Mouse (Mus musculus) liver, embryonic 11.5 days (tissue): ENCODE results near the gene Agbl4. TPM values are rescaled to one million over a fixed set of nuclear protein-coding genes. Genes with fewer than 3 reads are reported as not detected.

ENCODE experiments used
- ATAC-seq: fragments of 200-750 bp; cut with Nextera tagmentation; replicated peaks from 2 replicates; pipeline ENCODE4 v1.8.0; 2017; ENCODE audit warnings: moderate number of reproducible peaks, mild to moderate bottlenecking, moderate TSS enrichment, moderate library complexity; ENCODE audit not compliant: low FRiP score
- DNase-seq: peaks from one replicate; pipeline ENCODE4 v3.0.0-alpha.2; 2017; ENCODE audit warnings: low spot score
- H3K27ac ChIP-seq: fragments of 300-500 bp; sonication (generic); 2 replicates; pipeline ENCODE4 v1.5.1; 2014; ENCODE audit warnings: mild to moderate bottlenecking, low read depth, low read length, control low read depth
- H3K27me3 ChIP-seq: fragments of 300-500 bp; sonication (generic); replicated peaks from 2 replicates; pipeline ENCODE4 v1.6.1; 2014; ENCODE audit warnings: low read length, mixed read lengths; ENCODE audit not compliant: control insufficient read depth, insufficient read depth
- H3K36me3 ChIP-seq: fragments of 300-500 bp; sonication (generic); 2 replicates; pipeline ENCODE4 v1.6.1; 2014; ENCODE audit warnings: mild to moderate bottlenecking, low read length, moderate library complexity, mixed read lengths; ENCODE audit not compliant: control insufficient read depth, insufficient read depth
- H3K4me1 ChIP-seq: fragments of 300-500 bp; sonication (generic); replicated peaks from 2 replicates; pipeline ENCODE4 v1.6.1; 2014; ENCODE audit warnings: low read length, mixed read lengths; ENCODE audit not compliant: control insufficient read depth, insufficient read depth
- H3K4me2 ChIP-seq: fragments of 300-500 bp; sonication (generic); 2 replicates; pipeline ENCODE4 v1.6.1; 2014; ENCODE audit warnings: mild to moderate bottlenecking, control low read depth, moderate library complexity
- H3K4me3 ChIP-seq: fragments of 300-500 bp; sonication (generic); 2 replicates; pipeline ENCODE4 v1.5.1; 2014; ENCODE audit warnings: low read depth, low read length, control low read depth
- H3K9ac ChIP-seq: fragments of 300-500 bp; sonication (generic); 2 replicates; pipeline ENCODE4 v1.6.1; 2014; ENCODE audit warnings: low read depth, low read length, control low read depth
- H3K9me3 ChIP-seq: fragments of 300-500 bp; sonication (generic); 2 replicates; pipeline ENCODE4 v1.6.1; 2016; ENCODE audit warnings: low read length, inconsistent platforms, mixed read lengths; ENCODE audit not compliant: control insufficient read depth
- WGBS: fragments of 180-500 bp; shearing (Covaris S2); extraction: QIAGEN DNeasy Blood & Tissue Kit; methylation state at CpG from one replicate; pipeline ENCODE4 v1.1.7; 2014; 5-methylcytosine and 5-hydroxymethylcytosine counted together
- polyA plus RNA-seq: library from polyadenylated mRNA; unstranded; fragments of >200 nt; fragmentation: Nextera tagmentation; extraction: Ambion mirVana; gene quantifications from 2 replicates; pipeline ENCODE4 v1.2.1, GENCODE M21; 2014

The Agbl4 gene
- polyA plus RNA-seq, 1 experiment from 2014 or later, result not detected

DNA sequence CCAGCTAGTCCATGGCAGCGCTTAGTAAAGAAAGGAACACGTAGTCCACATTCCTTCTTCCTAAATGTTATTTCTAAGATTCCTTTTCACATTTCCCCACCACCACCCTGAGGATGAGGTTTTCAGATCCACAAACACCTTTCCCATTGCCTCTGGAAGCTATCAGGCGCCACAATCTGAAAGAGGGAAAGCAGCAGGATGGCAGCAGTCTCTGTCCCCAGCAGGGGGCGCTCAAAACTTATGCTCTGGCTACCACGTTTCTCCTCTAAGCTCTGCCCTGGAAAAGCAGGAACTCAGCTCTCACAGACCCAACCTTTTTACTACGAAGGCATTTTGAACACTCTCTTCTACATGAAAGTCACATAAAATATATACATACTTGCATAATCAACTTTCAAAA is 1290.2 kb downstream of the Agbl4 start:
- no peak overlapping the region for H3K27ac ChIP-seq
- ATAC-seq (peak; percentile 74), DNase-seq (peak; percentile 72)
- H3K27me3 ChIP-seq, result no peaks in the 10 kb centered on the region
- no peaks in the 10 kb centered on the region for H3K4me1 ChIP-seq
- peak overlapping the region; percentile 57 for H3K4me2 ChIP-seq
- 14% methylated on average over 6 of the region's 6 CpGs for WGBS
- H3K4me3 ChIP-seq, result 0 out of 2 replicates have a peak overlapping the region, but pooled peaks have one; percentile 14
- H3K9me3 ChIP-seq, result no peaks in the 10 kb centered on the region
- no peak overlapping the region for H3K9ac ChIP-seq
- H3K36me3 ChIP-seq, result no peaks in the 10 kb centered on the region

GRCm38 (mm10) chr4:111691057-111691543 is 1293.6 kb downstream of the Agbl4 start:
- H3K4me2 ChIP-seq, result no peak overlapping the region
- no peaks in the 10 kb centered on the region for H3K27me3 ChIP-seq
- 75% methylated on average over 5 of the region's 5 CpGs for WGBS
- DNase-seq (no peak), ATAC-seq (no peak)
- H3K4me1 ChIP-seq, result no peaks in the 10 kb centered on the region
- H3K9ac ChIP-seq, result no peak overlapping the region
- no peak overlapping the region for H3K4me3 ChIP-seq
- no peak overlapping the region for H3K27ac ChIP-seq
- H3K9me3 ChIP-seq, result no peaks in the 10 kb centered on the region
- no peaks in the 10 kb centered on the region for H3K36me3 ChIP-seq

- no peaks in the 10 kb centered on the region for H3K4me1 ChIP-seq
- DNase-seq (no peak), ATAC-seq (no peak)
- no peak overlapping the region for H3K27ac ChIP-seq
- no peaks in the 10 kb centered on the region for H3K27me3 ChIP-seq
- no peaks in the 10 kb centered on the region for H3K36me3 ChIP-seq
- 51% methylated on average over 1 of the region's 1 CpGs for WGBS
- H3K9me3 ChIP-seq, result no peaks in the 10 kb centered on the region
- H3K4me3 ChIP-seq, result no peak overlapping the region
- no peak overlapping the region for H3K9ac ChIP-seq
- no peak overlapping the region for H3K4me2 ChIP-seq
Observed at GRCm38 (mm10) chr4:111701381-111701780, 1303.9 kb downstream of the Agbl4 start.

- H3K9ac ChIP-seq, result no peak overlapping the region
- no peak overlapping the region for H3K27ac ChIP-seq
- H3K4me2 ChIP-seq, result no peak overlapping the region
- no peaks in the 10 kb centered on the region for H3K36me3 ChIP-seq
- H3K27me3 ChIP-seq, result no peaks in the 10 kb centered on the region
- DNase-seq, result no peak
- H3K9me3 ChIP-seq, result no peaks in the 10 kb centered on the region
- no peak overlapping the region for H3K4me3 ChIP-seq
- no peak for ATAC-seq
- H3K4me1 ChIP-seq, result no peaks in the 10 kb centered on the region
- WGBS, result 88% methylated on average over 2 of the region's 2 CpGs
Observed at GRCm38 (mm10) chr4:111704126-111704525, 1306.7 kb downstream of the Agbl4 start.

- WGBS, result 66% methylated on average over 3 of the region's 3 CpGs
- no peak overlapping the region for H3K27ac ChIP-seq
- no peaks in the 10 kb centered on the region for H3K4me1 ChIP-seq
- no peaks in the 10 kb centered on the region for H3K27me3 ChIP-seq
- no peak overlapping the region for H3K9ac ChIP-seq
- H3K4me3 ChIP-seq, result no peak overlapping the region
- no peak for DNase-seq
- no peak for ATAC-seq
- H3K36me3 ChIP-seq, result no peaks in the 10 kb centered on the region
- H3K9me3 ChIP-seq, result no peaks in the 10 kb centered on the region
- H3K4me2 ChIP-seq, result no peak overlapping the region
Observed at GRCm38 (mm10) chr4:111704975-111705374, 1307.5 kb downstream of the Agbl4 start.

Other genes with a start within 250 kb of the Agbl4 start
- gene Elavl4, start 45.8 kb upstream of the Agbl4 start, polyA plus RNA-seq, result 1.7 and 3.2 TPM in 2 replicates